Mouse (Mus musculus) limb, embryonic 11.5 days (tissue): ENCODE measurements around the gene Vnn1. TPM values are rescaled to one million over a fixed set of nuclear protein-coding genes. Genes with fewer than 3 reads are reported as not detected.

ENCODE experiments used
- ATAC-seq: fragments of 200-750 bp; cut with Nextera tagmentation; 2 replicates; pipeline ENCODE4 v1.8.0; 2017; ENCODE audit warnings: low read depth; ENCODE audit not compliant: insufficient number of reproducible peaks, low FRiP score, low TSS enrichment
- DNase-seq: peaks from one replicate; pipeline ENCODE4 v3.0.0-alpha.2; 2015; ENCODE audit warnings: low spot score
- H3K27ac ChIP-seq: fragments of 300-500 bp; sonication (generic); replicated peaks from 2 replicates; pipeline ENCODE4 v1.5.1; 2014; ENCODE audit warnings: low read depth, mild to moderate bottlenecking, low read length
- H3K27me3 ChIP-seq: fragments of 300-500 bp; sonication (generic); 2 replicates; pipeline ENCODE4 v1.6.1; 2014; ENCODE audit warnings: mild to moderate bottlenecking, low read length, mixed read lengths; ENCODE audit not compliant: control insufficient read depth, insufficient read depth
- H3K36me3 ChIP-seq: fragments of 300-500 bp; sonication (generic); 2 replicates; pipeline ENCODE4 v1.6.1; 2014; ENCODE audit warnings: mild to moderate bottlenecking, low read length, moderate library complexity, mixed read lengths; ENCODE audit not compliant: control insufficient read depth, insufficient read depth
- H3K4me1 ChIP-seq: fragments of 300-500 bp; sonication (generic); 2 replicates; pipeline ENCODE4 v1.6.1; 2014; ENCODE audit warnings: low read length, mixed read lengths; ENCODE audit not compliant: control insufficient read depth, insufficient read depth
- H3K4me2 ChIP-seq: fragments of 300-500 bp; sonication (generic); 2 replicates; pipeline ENCODE4 v1.6.1; 2014; ENCODE audit warnings: low read depth, mild to moderate bottlenecking, moderate library complexity; ENCODE audit not compliant: severe bottlenecking
- H3K4me3 ChIP-seq: fragments of 300-500 bp; sonication (generic); 2 replicates; pipeline ENCODE4 v1.5.1; 2014; ENCODE audit warnings: low read depth, low read length
- H3K9ac ChIP-seq: fragments of 300-500 bp; sonication (generic); 2 replicates; pipeline ENCODE4 v1.6.1; 2014; ENCODE audit warnings: mild to moderate bottlenecking, low read length
- H3K9me3 ChIP-seq: fragments of 300-500 bp; sonication (generic); 2 replicates; pipeline ENCODE4 v1.6.1; 2016; ENCODE audit warnings: low read length; ENCODE audit not compliant: control insufficient read depth
- WGBS: fragments of 180-500 bp; shearing (Covaris S2); extraction: QIAGEN DNeasy Blood & Tissue Kit; methylation state at CpG from one replicate; pipeline ENCODE4 v1.1.7; 2014; 5-methylcytosine and 5-hydroxymethylcytosine counted together
- polyA plus RNA-seq: library from polyadenylated mRNA; unstranded; fragments of >200 nt; fragmentation: Nextera tagmentation; extraction: Ambion mirVana; gene quantifications from 2 replicates; pipeline ENCODE4 v1.2.1, GENCODE M21; 2014

The Vnn1 gene
- polyA plus RNA-seq, 1 experiment from 2014 or later = 0.37 TPM

DNA sequence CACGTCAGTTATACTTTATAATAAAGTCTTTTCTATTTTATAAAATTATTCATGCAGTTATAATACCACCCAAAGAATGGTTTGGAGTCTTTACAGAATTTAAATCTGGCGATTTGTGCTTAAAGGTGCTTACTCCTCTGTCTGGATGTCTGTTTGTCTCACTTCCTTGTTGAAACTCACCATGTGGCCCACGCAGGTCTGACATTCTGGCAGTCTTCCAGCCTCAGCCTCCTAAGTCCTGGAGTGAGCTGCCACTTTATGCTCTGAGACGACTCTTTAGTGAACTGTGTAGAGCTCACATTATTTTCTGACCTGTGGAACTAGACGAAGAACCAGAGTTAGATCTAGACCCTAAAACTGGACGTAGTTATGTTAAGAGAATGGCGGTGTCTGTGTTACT, 53.5 kb downstream of the Vnn1 start:
- Histone ChIP-seq H3K9ac (no peak overlapping the region), H3K4me2 (no peak overlapping the region), H3K4me3 (no peak overlapping the region), H3K27ac (no peak overlapping the region), H3K36me3 (no peaks in the 10 kb centered on the region), H3K9me3 (no peaks in the 10 kb centered on the region), H3K27me3 (no peaks in the 10 kb centered on the region), H3K4me1 (no peaks in the 10 kb centered on the region)
- no peak for DNase-seq
- 81% methylated on average over 7 of the region's 7 CpGs for WGBS
- no peak for ATAC-seq

DNA sequence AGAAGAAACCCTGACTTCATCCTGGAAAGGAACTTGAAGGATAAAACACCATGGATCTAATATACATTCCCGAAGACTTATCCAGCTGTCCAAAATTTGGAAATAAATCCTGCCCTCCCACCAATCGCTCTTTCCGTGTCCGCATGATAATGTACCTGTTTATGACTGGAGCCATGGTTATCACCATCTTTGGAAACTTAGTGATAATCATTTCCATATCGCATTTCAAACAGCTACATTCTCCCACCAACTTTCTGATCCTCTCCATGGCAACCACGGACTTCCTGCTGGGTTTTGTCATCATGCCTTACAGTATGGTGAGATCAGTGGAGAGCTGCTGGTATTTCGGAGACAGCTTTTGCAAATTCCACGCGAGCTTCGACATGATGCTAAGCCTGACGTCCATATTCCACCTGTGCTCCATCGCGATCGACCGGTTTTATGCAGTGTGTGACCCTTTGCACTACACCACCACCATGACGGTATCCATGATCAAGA, 55.1 kb downstream of the Vnn1 start, which contains the start of gene Taar3:
Gene Taar3, plus strand, starts transcription at position 51 of the 498 bp plus-strand sequence.
- DNase-seq (no peak), ATAC-seq (no peak)
- WGBS = 88% methylated on average over 16 of the region's 16 CpGs
- H3K4me3 ChIP-seq = no peak within 1 kb of the TSS
- no peak within 1 kb of the TSS for H3K27ac ChIP-seq
- H3K4me2 ChIP-seq = no peak within 1 kb of the TSS
- no peaks in the 10 kb centered on the region for H3K4me1 ChIP-seq
- no peaks in the 10 kb centered on the region for H3K36me3 ChIP-seq
- no peak within 1 kb of the TSS for H3K9ac ChIP-seq
- H3K9me3 ChIP-seq = no peaks in the 10 kb centered on the region
- H3K27me3 ChIP-seq = no peaks in the 10 kb centered on the region

DNA sequence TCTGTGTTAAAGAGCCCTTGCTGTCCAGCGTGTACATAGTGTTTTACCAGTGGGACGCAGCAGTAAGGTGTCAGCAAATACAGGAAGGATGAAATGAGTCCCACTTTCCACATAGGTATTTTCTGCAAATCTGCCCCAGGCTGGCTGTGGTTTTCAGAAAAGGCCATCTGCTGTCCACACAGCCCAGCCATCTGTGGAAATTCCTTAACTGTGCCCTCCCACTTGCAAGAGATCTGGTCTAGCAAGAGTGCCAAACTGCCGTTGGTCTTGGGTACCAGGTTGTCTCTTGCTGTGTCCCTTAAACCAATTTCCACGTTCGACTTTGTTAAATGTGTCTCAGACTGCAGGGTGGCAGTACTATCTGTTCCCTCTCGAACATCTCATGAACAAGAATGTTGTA, 57.2 kb downstream of the Vnn1 start:
- H3K9ac ChIP-seq = no peak overlapping the region
- WGBS = 84% methylated on average over 6 of the region's 6 CpGs
- H3K4me1 ChIP-seq = no peaks in the 10 kb centered on the region
- H3K36me3 ChIP-seq = no peaks in the 10 kb centered on the region
- H3K4me2 ChIP-seq = no peak overlapping the region
- no peak for DNase-seq
- H3K9me3 ChIP-seq = no peaks in the 10 kb centered on the region
- no peak overlapping the region for H3K27ac ChIP-seq
- H3K4me3 ChIP-seq = no peak overlapping the region
- ATAC-seq = no peak
- H3K27me3 ChIP-seq = no peaks in the 10 kb centered on the region

Other genes with a start within 250 kb of the Vnn1 start
- 178 and 198 TPM in 2 replicates for gene Rps12, start 107.4 kb upstream of the Vnn1 start, polyA plus RNA-seq
- 19.9 and 24.3 TPM in 2 replicates for gene Slc18b1, start 97.7 kb upstream of the Vnn1 start, polyA plus RNA-seq
- not detected in 2 replicates for gene Vnn3, start 43.2 kb upstream of the Vnn1 start, polyA plus RNA-seq
- not detected in 2 replicates for gene Taar1, start 25.7 kb downstream of the Vnn1 start, polyA plus RNA-seq
- gene Taar2, start 43.9 kb downstream of the Vnn1 start, polyA plus RNA-seq = not detected in 2 replicates
- not detected in 2 replicates for gene Taar3, start 54.9 kb downstream of the Vnn1 start, polyA plus RNA-seq
- gene Taar4, start 65.8 kb downstream of the Vnn1 start, polyA plus RNA-seq = not detected in 2 replicates
- gene Taar5, start 76.0 kb downstream of the Vnn1 start, polyA plus RNA-seq = not detected in 2 replicates
- gene Taar6, start 91.0 kb downstream of the Vnn1 start, polyA plus RNA-seq = not detected in 2 replicates
- gene Taar7a, start 98.8 kb downstream of the Vnn1 start, polyA plus RNA-seq = not detected in 2 replicates
- not detected in 2 replicates for gene Taar7b, start 105.3 kb downstream of the Vnn1 start, polyA plus RNA-seq
- gene Taar7d, start 132.5 kb downstream of the Vnn1 start, polyA plus RNA-seq = not detected in 2 replicates
- gene Taar7e, start 142.9 kb downstream of the Vnn1 start, polyA plus RNA-seq = not detected in 2 replicates
- gene Taar7f, start 154.8 kb downstream of the Vnn1 start, polyA plus RNA-seq = not detected in 2 replicates
- not detected in 2 replicates for gene Taar8a, start 181.8 kb downstream of the Vnn1 start, polyA plus RNA-seq
- not detected in 2 replicates for gene Taar8b, start 197.6 kb downstream of the Vnn1 start, polyA plus RNA-seq
- not detected in 2 replicates for gene Taar8c, start 207.2 kb downstream of the Vnn1 start, polyA plus RNA-seq
- not detected in 2 replicates for gene Taar9, start 214.8 kb downstream of the Vnn1 start, polyA plus RNA-seq